Mouse (Mus musculus) layer of hippocampus, adult 9-11 months (tissue): ENCODE results near the gene Elp5.

Experiments used
- DNase-seq: peaks from one replicate; pipeline ENCODE4 v3.0.0; 2022

Elp5 gene

DNA sequence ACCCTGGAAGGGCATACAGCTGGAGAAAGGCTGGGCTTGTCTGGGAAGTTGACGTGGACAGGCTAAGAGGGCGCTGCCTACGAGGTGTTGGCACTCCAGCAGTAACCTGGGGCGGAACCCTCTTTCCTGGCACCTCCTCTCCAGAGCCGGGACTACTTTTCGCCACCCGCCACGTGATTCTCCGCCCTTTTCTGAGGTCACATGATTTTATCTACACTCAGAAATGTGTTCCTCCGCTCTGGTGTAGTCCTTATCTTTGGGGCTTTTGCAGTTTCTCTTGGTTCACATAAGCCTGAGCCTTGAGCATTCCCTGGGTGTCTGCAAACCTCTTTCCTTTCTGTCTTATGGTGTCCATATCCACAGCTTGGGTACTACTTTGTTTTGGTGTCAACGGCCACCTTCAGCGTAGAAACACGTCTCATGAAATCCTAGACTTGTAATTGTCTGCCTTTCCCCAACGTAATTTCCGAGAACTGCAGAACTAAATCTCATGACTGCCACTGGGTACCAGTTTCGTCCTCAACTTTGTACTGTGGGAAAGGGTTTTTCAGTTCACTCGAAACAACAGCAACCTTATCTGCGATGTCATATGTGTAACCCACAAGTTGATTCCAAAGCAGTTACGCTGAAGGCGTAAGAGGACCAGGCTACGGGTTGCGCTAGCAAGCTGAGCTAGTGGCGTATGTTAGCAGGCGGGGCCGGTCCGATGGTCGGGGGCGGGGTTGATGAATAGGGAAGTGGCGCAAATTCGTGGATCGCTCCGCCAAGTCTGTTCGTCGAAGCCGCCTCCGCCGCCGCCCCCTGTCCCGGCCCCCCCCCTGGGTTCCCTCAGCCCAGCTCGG lies 8.8 kb upstream of the Elp5 start, which contains the start of gene Gabarap:
TSS of gene Gabarap (plus strand) at position 294 of the 842 bp plus-strand sequence.
- DNase-seq, result peak; percentile 97

DNA sequence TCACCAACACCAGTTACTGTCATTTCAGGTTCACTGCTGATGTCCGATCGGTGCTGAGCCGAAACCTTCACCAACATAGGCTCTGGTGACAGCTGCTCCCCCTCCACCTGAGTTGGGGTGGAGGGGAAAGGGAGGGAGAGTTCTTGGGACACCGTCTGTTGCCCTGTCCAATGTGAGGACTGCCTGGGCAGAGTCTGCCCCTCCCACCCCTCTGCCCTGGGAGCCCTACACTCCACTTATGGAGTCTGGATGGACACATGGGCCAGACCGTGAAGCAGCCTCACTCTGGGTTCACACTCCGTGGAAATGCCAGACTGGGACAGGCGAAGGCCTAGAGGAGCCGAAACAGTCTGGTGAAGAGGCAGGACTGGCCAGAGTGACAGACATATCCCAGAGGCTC lies 7.6 kb upstream of the Elp5 start:
- DNase-seq, result no peak

GRCm38 (mm10) chr11:69984431-69984830 lies 2.1 kb upstream of the Elp5 start:
- no peak for DNase-seq

GRCm38 (mm10) chr11:69983377-69983776 lies 1.1 kb upstream of the Elp5 start:
- DNase-seq, result no peak

- DNase-seq, result no peak
These were observed 560 bp upstream of the Elp5 start for GRCm38 (mm10) chr11:69982877-69983276.

- DNase-seq, result no peak
These were observed 1.1 kb downstream of the Elp5 start, which contains the start of gene Ctdnep1 for GRCm38 (mm10) chr11:69981141-69981762. TSS of gene Ctdnep1 (plus strand) at chr11:69981156.

DNA sequence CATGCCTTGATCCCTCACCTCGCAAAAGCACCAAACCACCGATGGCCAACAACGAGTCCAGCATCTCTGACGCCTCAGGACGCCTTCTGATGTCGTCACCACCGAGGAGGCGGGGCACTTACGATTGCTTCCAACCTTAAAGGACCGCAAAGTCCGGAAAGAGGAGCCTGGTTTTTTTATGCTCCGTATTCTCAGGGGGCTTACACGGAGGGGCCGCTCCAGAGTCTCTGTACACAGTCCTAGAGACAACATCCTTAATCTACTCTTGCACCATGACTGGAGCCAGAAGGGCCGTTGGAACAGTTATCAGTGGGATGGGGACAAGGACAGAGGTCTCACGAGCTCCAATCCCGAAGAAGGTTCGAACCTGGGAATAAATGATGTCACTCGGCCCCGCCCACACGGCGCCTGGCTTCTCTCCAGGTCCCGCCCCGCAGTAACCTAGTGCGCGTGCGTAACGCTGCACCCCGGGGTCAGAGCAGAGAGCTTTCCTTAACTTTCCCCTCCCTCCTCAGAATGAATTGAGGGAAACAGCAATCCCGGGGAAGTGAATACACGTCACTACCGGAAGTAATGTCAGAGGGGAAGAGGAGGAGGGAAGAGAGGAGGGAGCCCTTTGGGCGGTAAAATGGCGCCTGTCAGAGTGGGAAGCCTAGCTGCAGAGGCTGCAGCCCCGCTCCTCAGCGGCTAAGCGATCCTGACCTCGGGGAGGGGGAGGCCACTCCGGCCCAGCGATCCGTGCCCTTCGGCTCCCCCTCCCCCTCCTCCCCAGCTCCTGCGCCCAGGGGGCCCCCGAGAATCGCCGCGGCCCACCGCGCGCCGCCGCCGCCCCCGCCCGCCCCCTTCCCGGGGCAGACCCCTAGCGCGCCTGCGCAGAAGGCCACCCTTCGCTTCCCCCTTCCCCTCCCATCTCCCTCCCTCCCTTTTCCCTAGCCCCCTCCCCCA lies 1.8 kb downstream of the Elp5 start:
- peak; percentile 98 for DNase-seq

DNA sequence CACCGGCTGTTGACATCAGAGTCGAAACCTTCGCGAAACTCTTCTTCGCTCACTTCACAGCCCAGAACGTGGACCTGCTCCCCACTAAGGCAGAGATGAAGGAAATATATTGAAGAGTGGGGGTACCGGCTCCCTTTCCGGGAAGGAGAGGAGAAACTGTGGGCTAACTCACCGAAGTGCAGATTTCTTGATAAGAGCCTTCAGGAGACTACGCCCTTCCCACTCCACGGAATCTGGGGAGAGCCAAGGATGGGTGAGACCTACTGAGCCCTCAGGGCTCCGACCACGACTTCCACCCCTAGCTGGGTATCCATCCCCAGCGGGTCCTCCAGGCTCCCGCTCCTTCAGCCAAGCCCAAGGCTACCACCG lies 2.5 kb downstream of the Elp5 start:
- no peak for DNase-seq

- DNase-seq, result no peak
These were observed 6.0 kb downstream of the Elp5 start for GRCm38 (mm10) chr11:69976271-69976670.

GRCm38 (mm10) chr11:69974907-69975306 lies 7.4 kb downstream of the Elp5 start:
- no peak for DNase-seq

DNA sequence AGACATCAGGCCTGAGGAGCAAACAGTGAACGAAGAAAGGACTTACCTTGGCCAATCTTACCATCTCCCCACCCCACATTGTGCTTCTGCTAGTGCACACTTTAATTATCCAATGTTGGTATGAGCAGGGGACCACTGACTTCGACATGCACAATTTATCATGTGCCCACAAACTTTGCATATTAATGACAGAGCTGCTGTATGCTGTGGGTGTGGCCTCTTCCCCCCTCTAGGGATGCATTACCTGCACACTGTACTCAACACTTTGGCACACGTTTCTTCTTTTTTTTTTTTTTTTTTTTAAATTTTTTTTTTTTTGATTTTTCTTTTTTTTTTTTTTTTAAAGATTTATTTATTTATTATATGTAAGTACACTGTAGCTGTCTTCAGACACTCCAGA lies 11.5 kb downstream of the Elp5 start:
- DNase-seq, result no peak

- no peak for DNase-seq
These were observed 12.1 kb downstream of the Elp5 start for GRCm38 (mm10) chr11:69970222-69970621.

GRCm38 (mm10) chr11:69968793-69969192 lies 13.5 kb downstream of the Elp5 start:
- no peak for DNase-seq

DNA sequence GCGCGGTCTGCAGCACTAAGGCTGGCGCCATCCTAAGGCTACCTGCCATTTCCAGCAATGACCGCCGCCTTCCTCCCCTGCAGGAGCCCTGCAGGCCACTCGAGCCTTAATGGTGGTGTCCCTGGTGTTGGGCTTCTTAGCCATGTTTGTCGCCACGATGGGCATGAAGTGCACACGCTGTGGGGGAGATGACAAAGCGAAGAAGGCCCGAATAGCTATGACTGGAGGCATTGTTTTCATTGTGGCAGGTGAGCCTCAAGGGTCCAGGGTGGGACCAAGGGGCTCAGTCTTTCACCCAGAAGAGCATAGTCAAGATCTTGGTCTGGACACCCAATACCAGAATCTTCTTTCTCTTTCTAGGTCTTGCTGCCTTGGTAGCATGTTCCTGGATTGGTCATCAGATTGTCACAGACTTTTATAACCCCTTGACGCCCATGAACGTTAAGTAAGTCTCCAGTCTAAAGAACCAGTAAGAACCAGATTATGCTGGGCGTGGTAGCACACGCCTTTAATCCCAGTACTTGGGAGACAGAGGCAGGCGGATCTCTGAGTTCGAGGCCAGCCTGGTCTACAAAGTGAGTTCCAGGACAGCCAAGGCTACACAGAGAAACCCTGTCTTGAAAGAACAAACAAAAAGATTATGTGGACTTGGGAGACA lies 15.3 kb downstream of the Elp5 start:
- DNase-seq, result no peak

GRCm38 (mm10) chr11:69966006-69966859 lies 16.1 kb downstream of the Elp5 start:
- no peak for DNase-seq

- DNase-seq, result no peak
These were observed 16.9 kb downstream of the Elp5 start for GRCm38 (mm10) chr11:69965271-69966005.

- DNase-seq, result no peak
These were observed 17.6 kb downstream of the Elp5 start, which contains the start of gene Cldn7 for GRCm38 (mm10) chr11:69964650-69965270. TSS of gene Cldn7 (plus strand) at chr11:69964779.

GRCm38 (mm10) chr11:69961841-69962240 lies 20.5 kb downstream of the Elp5 start:
- no peak for DNase-seq

GRCm38 (mm10) chr11:69960616-69961015 lies 21.7 kb downstream of the Elp5 start:
- DNase-seq, result no peak

DNA sequence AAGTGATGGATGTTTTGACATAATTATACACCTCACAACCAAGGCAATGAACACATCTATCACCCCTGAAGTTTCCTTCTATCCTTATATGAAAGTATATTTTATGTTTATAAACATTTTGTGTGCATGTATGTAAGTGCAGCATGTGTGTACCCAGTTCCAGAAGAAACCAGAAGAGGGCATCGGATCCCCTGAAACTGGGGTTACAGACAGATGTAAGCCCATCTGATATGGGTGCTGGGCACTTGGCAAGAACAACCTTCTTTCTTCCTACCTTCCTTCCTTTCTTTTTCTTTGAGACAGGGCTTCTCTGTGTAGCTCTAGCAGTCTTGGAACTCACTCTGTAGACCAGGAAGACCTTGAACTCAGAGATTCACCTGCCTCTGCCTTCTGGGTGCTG lies 26.1 kb downstream of the Elp5 start:
- DNase-seq, result no peak
